Mouse (Mus musculus): ENCODE measurements around the gene Gm10295. TPM values are rescaled to one million over a fixed set of nuclear protein-coding genes. Genes with fewer than 3 reads are reported as not detected.

Gm10295 gene
- polyA plus RNA-seq (2014; fragmentation: Illumina TruSeq; extraction: RNeasy Lipid Tissue Mini Kit (QIAGEN cat#74804); ENCODE audit: insufficient read depth, low read depth, low replicate concordance): not detected

DNA sequence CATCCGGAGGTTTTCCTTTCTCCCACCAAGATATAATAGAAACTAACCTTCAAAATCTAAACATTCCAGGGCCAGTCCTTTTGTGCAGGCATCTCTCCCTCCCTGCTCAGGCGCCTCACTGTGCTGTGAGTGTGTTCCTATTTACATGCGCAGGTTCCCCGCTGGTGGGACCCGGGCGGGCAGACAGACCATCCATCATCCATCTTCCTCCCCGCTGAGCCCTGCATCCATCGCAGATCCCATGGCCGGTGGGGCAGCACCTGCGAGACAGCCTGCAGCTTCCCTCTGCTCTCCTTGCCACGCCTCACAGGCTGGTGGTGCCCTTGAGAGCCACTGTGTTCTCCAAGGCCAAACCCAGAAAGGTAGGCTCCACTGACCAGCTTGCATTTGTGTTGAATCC is at the start of gene Gm10295:
Gene Gm10295, minus strand, starts transcription at position 122 of the 400 bp plus-strand sequence.

Data from lung, adult 10 weeks (tissue).